8 mouse cellular contexts compared by ENCODE assay signal in genomic region chr9:56889817-56890216, GRCm38 (mm10). TPM values are rescaled to one million over a fixed set of nuclear protein-coding genes. Genes with fewer than 3 reads are reported as not detected.
A peak's percentile ranks its signal among the peaks of the same experiment; 100 is the strongest.
DNase-seq lines count a peak whose midpoint lies in the region; TF ChIP-seq lines count a peak whose summit lies in the region.

No protein-coding gene starts in this region.

- no peaks in the 10 kb centered on the region for H3K9me3 ChIP-seq in midbrain, embryonic 10.5 days (replicated peaks)

- peak; percentile 59 to 62 for DNase-seq in urinary bladder, adult 18-20 months (ENCODE audit: low spot score in 2 of 2)
- no peak for DNase-seq in urinary bladder, postnatal 10 days (ENCODE audit: low spot score)
- peak; percentile 70 for DNase-seq in gastrocnemius, postnatal 14 days
- peak; percentile 64 for DNase-seq in kidney, adult 18-20 months
- peak; percentile 71 to 78 for DNase-seq in left cerebral cortex, postnatal 36 days (ENCODE audit: low spot score in 2 of 2)
- DNase-seq in midbrain, embryonic 10.5 days (ENCODE audit: low spot score) = peak; percentile 69
- peak; percentile 21 for DNase-seq in spleen, adult 12 weeks (ENCODE audit: low spot score)

- intact Hi-C loops in gastrocnemius, postnatal 14 days (cut with DNase I; ENCODE audit: low total_unique reads) = loop anchor here (2.0 to 10.0 kb wide), 3 partner anchors 37 to 155 kb away; partner anchors contain the start of gene Snx33
- intact Hi-C loops in left cerebral cortex, postnatal 36 days (cut with DNase I) = loop anchor here (2.0 to 10.0 kb wide), 3 partner anchors 47 to 335 kb away; partner anchors contain the start of gene Man2c1

- H3K27ac ChIP-seq in cortical plate, adult 2 months (ENCODE audit: insufficient read depth, low read length) = no peak overlapping the region
- no peak overlapping the region; the same call in 1 of the 2 replicates for H3K27ac ChIP-seq in midbrain, embryonic 10.5 days (replicated peaks)

- WGBS in midbrain, embryonic 10.5 days = 6% methylated on average over 14 of the region's 14 CpGs

- TF ChIP-seq POLR2A in cortical plate, adult 2 months (IDR thresholded peaks at IDR 0.05; ENCODE audit: extremely low read depth, insufficient read depth, low read length) = no peak

- no peaks in the 10 kb centered on the region for H3K36me3 ChIP-seq in midbrain, embryonic 10.5 days

- no peak overlapping the region for H3K4me3 ChIP-seq in cortical plate, adult 2 months (ENCODE audit: insufficient read depth, low read length)
- peak overlapping the region; percentile 46 for H3K4me3 ChIP-seq in midbrain, embryonic 10.5 days

- no peaks in the 10 kb centered on the region; the same call in 1 of the 2 replicates for H3K4me1 ChIP-seq in cortical plate, adult 2 months (ENCODE audit: control insufficient read depth, insufficient read depth, low read length)
- H3K4me1 ChIP-seq in midbrain, embryonic 10.5 days = peaks cover 27% of the 10 kb centered on the region

- peak; percentile 94 for TF ChIP-seq CTCF in cortical plate, adult 2 months (IDR thresholded peaks at IDR 0.05; ENCODE audit: extremely low read depth, insufficient read depth, low read length)

- H3K27me3 ChIP-seq in midbrain, embryonic 10.5 days (ENCODE audit: low read depth, poor library complexity, severe bottlenecking) = peaks cover 26% of the 10 kb centered on the region

RNA-seq across cellular contexts. Expression of gene Cspg4, which starts 25.0 kb away (rescaled TPM):
- polyA plus RNA-seq in cortical plate, adult 2 months (2012; rRNA removed) = 12.5 and 13.3 TPM in 2 replicates
- total RNA-seq in gastrocnemius, postnatal 14 days (2021) = 10 to 100 TPM; 13.8 to 20.6 TPM
- 10 to 100 TPM; 15.0 to 19.6 TPM for total RNA-seq in left cerebral cortex, postnatal 36 days (2021)
- polyA plus RNA-seq in midbrain, embryonic 10.5 days (2016; fragmentation: Nextera tagmentation; extraction: Ambion mirVana) = 0.91 and 1.7 TPM in 2 replicates

RNA-seq across cellular contexts. Expression of gene Odf3l1, which starts 25.3 kb away (rescaled TPM):
- 0.11 and 0.38 TPM in 2 replicates for polyA plus RNA-seq in cortical plate, adult 2 months (2012; rRNA removed)
- under 1 TPM in 1 of 2 experiments, not detected in 1; 0.80 TPM for total RNA-seq in gastrocnemius, postnatal 14 days (2021)
- not detected for total RNA-seq in left cerebral cortex, postnatal 36 days (2021)
- polyA plus RNA-seq in midbrain, embryonic 10.5 days (2016; fragmentation: Nextera tagmentation; extraction: Ambion mirVana) = not detected in 2 replicates

RNA-seq across cellular contexts. Expression of gene Snx33, which starts 38.4 kb away (rescaled TPM):
- polyA plus RNA-seq in cortical plate, adult 2 months (2012; rRNA removed) = 6.4 and 7.4 TPM in 2 replicates
- 1 to 10 TPM; 6.4 to 6.5 TPM for total RNA-seq in gastrocnemius, postnatal 14 days (2021)
- 1 to 10 TPM; 6.9 to 7.9 TPM for total RNA-seq in left cerebral cortex, postnatal 36 days (2021)
- 8.0 and 8.4 TPM in 2 replicates for polyA plus RNA-seq in midbrain, embryonic 10.5 days (2016; fragmentation: Nextera tagmentation; extraction: Ambion mirVana)

RNA-seq across cellular contexts. Expression of gene Imp3, which starts 47.5 kb away (rescaled TPM):
- polyA plus RNA-seq in cortical plate, adult 2 months (2012; rRNA removed) = 84.9 and 86.0 TPM in 2 replicates
- total RNA-seq in gastrocnemius, postnatal 14 days (2021) = 10 to 100 TPM; 40.1 to 43.1 TPM
- total RNA-seq in left cerebral cortex, postnatal 36 days (2021) = 10 to 100 TPM; 50.2 to 50.4 TPM
- polyA plus RNA-seq in midbrain, embryonic 10.5 days (2016; fragmentation: Nextera tagmentation; extraction: Ambion mirVana) = 58.4 and 65.2 TPM in 2 replicates
